Mouse (Mus musculus) monocyte, adult 5-6 weeks (primary cell): Measurements from ENCODE around the gene Stk32b. TPM values are rescaled to one million over a fixed set of nuclear protein-coding genes. Genes with fewer than 3 reads are reported as not detected.

Source experiments
- ATAC-seq: fragments of 153-309, 156-312 bp; replicated peaks from 2 replicates; pipeline ENCODE4 v1.8.0; 2017; ENCODE audit warnings: mild to moderate bottlenecking; ENCODE audit not compliant: low TSS enrichment, insufficient number of reproducible peaks, severe bottlenecking, poor library complexity, low FRiP score
- total RNA-seq: library from RNA; stranded (forward); fragments of 200-1000, 200-491, 200-594 nt; gene quantifications from 3 replicates; pipeline ENCODE4 v1.2.3, GENCODE M21; 2017

Gene Stk32b
- total RNA-seq, 1 experiment from 2014 or later = not detected

GRCm38 (mm10) chr5:37442767-37443166 is 274.2 kb downstream of the Stk32b start:
- no peak for ATAC-seq

GRCm38 (mm10) chr5:37435417-37435816 is 281.6 kb downstream of the Stk32b start:
- no peak for ATAC-seq

- no peak for ATAC-seq
These were observed 289.8 kb downstream of the Stk32b start for GRCm38 (mm10) chr5:37427210-37427609.

- no peak for ATAC-seq
These were observed 297.9 kb downstream of the Stk32b start for GRCm38 (mm10) chr5:37419028-37419427.

Other genes starting within 250 kb of the Stk32b start
- not detected in 3 replicates for gene Cytl1, start 18.3 kb upstream of the Stk32b start, total RNA-seq
- not detected in 3 replicates for gene Msx1, start 107.4 kb upstream of the Stk32b start, total RNA-seq